17 mouse cellular contexts compared by ENCODE assay signal in genomic region chr16:31035651-31036245, GRCm38 (mm10). TPM values are rescaled to one million over a fixed set of nuclear protein-coding genes. Genes with fewer than 3 reads are reported as not detected.
A peak's percentile ranks its signal among the peaks of the same experiment; 100 is the strongest.
DNase-seq lines count a peak whose midpoint lies in the region; ATAC-seq lines count a peak whose summit lies in the region.
"Had no signal": no experiment of that assay in that cellular context is flagged by ENCODE, and none has a peak within 500 bp of the region (broad histone marks: within the 10 kb centered on the region; RNA-seq: fewer than 3 reads in every experiment).

No protein-coding gene starts in this region.

- no peaks in the 10 kb centered on the region for H3K27me3 ChIP-seq in forebrain, embryonic 14.5 days (replicated peaks; ENCODE audit: control insufficient read depth, insufficient read depth, low read length)
- no peaks in the 10 kb centered on the region for H3K27me3 ChIP-seq in forebrain, embryonic 12.5 days
- H3K27me3 ChIP-seq in lung, embryonic 15.5 days = no peaks in the 10 kb centered on the region
- H3K27me3 ChIP-seq in embryonic facial prominence, embryonic 11.5 days (ENCODE audit: control insufficient read depth, insufficient read depth, low read length) = no peaks in the 10 kb centered on the region
- no peaks in the 10 kb centered on the region for H3K27me3 ChIP-seq in limb, embryonic 15.5 days
- no peaks in the 10 kb centered on the region for H3K27me3 ChIP-seq in intestine, embryonic 16.5 days (replicated peaks; ENCODE audit: control insufficient read depth, insufficient read depth, low read length)
- H3K27me3 ChIP-seq: heart, embryonic 15.5 days; hindbrain, embryonic 13.5 days; intestine, embryonic 15.5 days had no signal

- WGBS in forebrain, embryonic 14.5 days = 74% methylated on average over 8 of the region's 8 CpGs
- 82% methylated on average over 8 of the region's 8 CpGs for WGBS in forebrain, embryonic 12.5 days
- WGBS in lung, embryonic 15.5 days = 77% methylated on average over 8 of the region's 8 CpGs
- WGBS in embryonic facial prominence, embryonic 11.5 days = 82% methylated on average over 8 of the region's 8 CpGs
- WGBS in limb, embryonic 15.5 days = 54% methylated on average over 8 of the region's 8 CpGs
- WGBS in intestine, embryonic 16.5 days = 87% methylated on average over 8 of the region's 8 CpGs

- no peak overlapping the region for H3K27ac ChIP-seq in forebrain, embryonic 14.5 days (ENCODE audit: low read depth, low read length)
- H3K27ac ChIP-seq in forebrain, embryonic 12.5 days = no peak overlapping the region
- H3K27ac ChIP-seq in lung, embryonic 15.5 days = peak overlapping the region; percentile 43; the same call in 1 of the 2 replicates
- no peak overlapping the region for H3K27ac ChIP-seq in embryonic facial prominence, embryonic 11.5 days (replicated peaks; ENCODE audit: low read depth, low read length)
- H3K27ac ChIP-seq in limb, embryonic 15.5 days = peak overlapping the region; percentile 72
- no peak overlapping the region for H3K27ac ChIP-seq in intestine, embryonic 16.5 days (ENCODE audit: low read length)
- H3K27ac ChIP-seq: hindbrain, embryonic 13.5 days; intestine, embryonic 15.5 days had no signal

- no peaks in the 10 kb centered on the region for H3K36me3 ChIP-seq in forebrain, embryonic 14.5 days (ENCODE audit: control insufficient read depth, insufficient read depth, low read length)
- H3K36me3 ChIP-seq in forebrain, embryonic 12.5 days (replicated peaks) = no peaks in the 10 kb centered on the region
- H3K36me3 ChIP-seq in lung, embryonic 15.5 days = no peaks in the 10 kb centered on the region
- no peaks in the 10 kb centered on the region; the same call in 1 of the 2 replicates for H3K36me3 ChIP-seq in embryonic facial prominence, embryonic 11.5 days (replicated peaks; ENCODE audit: control insufficient read depth, insufficient read depth, low read depth, low read length)
- no peaks in the 10 kb centered on the region for H3K36me3 ChIP-seq in limb, embryonic 15.5 days
- no peaks in the 10 kb centered on the region for H3K36me3 ChIP-seq in intestine, embryonic 16.5 days (ENCODE audit: control insufficient read depth, insufficient read depth, low read length)
- H3K36me3 ChIP-seq: heart, embryonic 15.5 days; hindbrain, embryonic 13.5 days; intestine, embryonic 15.5 days had no signal

- no peaks in the 10 kb centered on the region for H3K9me3 ChIP-seq in forebrain, embryonic 14.5 days (replicated peaks; ENCODE audit: control insufficient read depth, low read length)
- H3K9me3 ChIP-seq in forebrain, embryonic 12.5 days = no peaks in the 10 kb centered on the region
- H3K9me3 ChIP-seq in lung, embryonic 15.5 days = no peaks in the 10 kb centered on the region
- H3K9me3 ChIP-seq in embryonic facial prominence, embryonic 11.5 days (replicated peaks; ENCODE audit: control insufficient read depth, low read length) = no peaks in the 10 kb centered on the region
- no peaks in the 10 kb centered on the region for H3K9me3 ChIP-seq in limb, embryonic 15.5 days
- H3K9me3 ChIP-seq in intestine, embryonic 16.5 days (ENCODE audit: control insufficient read depth, low read length) = no peaks in the 10 kb centered on the region; the same call in 1 of the 2 replicates
- H3K9me3 ChIP-seq: heart, embryonic 15.5 days; hindbrain, embryonic 13.5 days; intestine, embryonic 15.5 days; midbrain, embryonic 10.5 days had no signal

- ATAC-seq in forebrain, embryonic 14.5 days = peak; percentile 54; the same call in 1 of the 2 replicates
- no peak for ATAC-seq in forebrain, embryonic 12.5 days (ENCODE audit: low FRiP score)
- 0 out of 2 replicates have a peak, but pooled peaks have one; percentile 31 for ATAC-seq in lung, embryonic 15.5 days (ENCODE audit: borderline replicate concordance, extremely low read depth, low FRiP score, low TSS enrichment)
- ATAC-seq in embryonic facial prominence, embryonic 11.5 days (replicated peaks; ENCODE audit: insufficient number of reproducible peaks, low FRiP score, low TSS enrichment, low read depth) = no peak
- peak; percentile 72; the same call in 1 of the 2 replicates for ATAC-seq in limb, embryonic 15.5 days (ENCODE audit: insufficient number of reproducible peaks, low FRiP score, low TSS enrichment, low read depth)
- no peak for ATAC-seq in intestine, embryonic 16.5 days
- ATAC-seq: intestine, embryonic 15.5 days; liver, postnatal 0 days had no signal

- peaks cover 15% of the 10 kb centered on the region for H3K4me1 ChIP-seq in forebrain, embryonic 14.5 days (ENCODE audit: control insufficient read depth, insufficient read depth, low read length)
- peaks cover 18% of the 10 kb centered on the region for H3K4me1 ChIP-seq in forebrain, embryonic 12.5 days
- H3K4me1 ChIP-seq in lung, embryonic 15.5 days = peaks cover 17% of the 10 kb centered on the region
- H3K4me1 ChIP-seq in embryonic facial prominence, embryonic 11.5 days (ENCODE audit: control insufficient read depth, insufficient read depth, low read length) = no peaks in the 10 kb centered on the region; the same call in 1 of the 2 replicates
- peaks cover 32% of the 10 kb centered on the region for H3K4me1 ChIP-seq in limb, embryonic 15.5 days
- H3K4me1 ChIP-seq in intestine, embryonic 16.5 days (ENCODE audit: control insufficient read depth, insufficient read depth, low read length) = no peaks in the 10 kb centered on the region

- DNase-seq in forebrain, embryonic 14.5 days (ENCODE audit: low spot score) = peak; percentile 66
- DNase-seq in lung, postnatal 4 days = no peak
- DNase-seq in embryonic facial prominence, embryonic 11.5 days (ENCODE audit: low spot score) = peak; percentile 53
- no peak for DNase-seq in urinary bladder, postnatal 10 days (ENCODE audit: low spot score)
- DNase-seq: adrenal gland, adult 8-10 months; cerebellum, adult 2 months; kidney, postnatal 10 days; liver, postnatal 0 days had no signal

- no peak overlapping the region for H3K4me2 ChIP-seq in forebrain, embryonic 14.5 days (ENCODE audit: low read length)
- no peak overlapping the region for H3K4me2 ChIP-seq in forebrain, embryonic 12.5 days
- no peak overlapping the region for H3K4me2 ChIP-seq in lung, embryonic 15.5 days
- H3K4me2 ChIP-seq in embryonic facial prominence, embryonic 11.5 days (ENCODE audit: low read depth, low read length) = no peak overlapping the region
- H3K4me2 ChIP-seq in limb, embryonic 15.5 days = no peak overlapping the region
- H3K4me2 ChIP-seq in intestine, embryonic 16.5 days (ENCODE audit: low read depth, low read length) = no peak overlapping the region
- H3K4me2 ChIP-seq: heart, embryonic 15.5 days; hindbrain, embryonic 13.5 days; intestine, embryonic 15.5 days had no signal

- H3K9ac ChIP-seq in forebrain, embryonic 14.5 days (ENCODE audit: low read length) = no peak overlapping the region
- H3K9ac ChIP-seq in forebrain, embryonic 12.5 days = no peak overlapping the region
- no peak overlapping the region for H3K9ac ChIP-seq in lung, embryonic 15.5 days
- no peak overlapping the region for H3K9ac ChIP-seq in embryonic facial prominence, embryonic 11.5 days (replicated peaks; ENCODE audit: low read length)
- H3K9ac ChIP-seq in limb, embryonic 15.5 days = no peak overlapping the region
- H3K9ac ChIP-seq in intestine, embryonic 16.5 days (ENCODE audit: low read depth, low read length) = no peak overlapping the region
- H3K9ac ChIP-seq: heart, embryonic 15.5 days; hindbrain, embryonic 13.5 days; intestine, embryonic 15.5 days; liver, postnatal 0 days had no signal

- H3K4me3 ChIP-seq in forebrain, embryonic 14.5 days (ENCODE audit: low read depth, low read length) = no peak overlapping the region
- H3K4me3 ChIP-seq in forebrain, embryonic 12.5 days (replicated peaks) = no peak overlapping the region
- H3K4me3 ChIP-seq in lung, embryonic 15.5 days = no peak overlapping the region
- no peak overlapping the region for H3K4me3 ChIP-seq in embryonic facial prominence, embryonic 11.5 days (ENCODE audit: low read depth, low read length)
- no peak overlapping the region for H3K4me3 ChIP-seq in limb, embryonic 15.5 days
- H3K4me3 ChIP-seq in intestine, embryonic 16.5 days (ENCODE audit: low read length) = no peak overlapping the region
- H3K4me3 ChIP-seq: erythroblast, embryonic 14.5 days; heart, embryonic 15.5 days; hindbrain, embryonic 13.5 days; intestine, embryonic 15.5 days; midbrain, embryonic 10.5 days had no signal

RNA-seq across cellular contexts. Expression of gene Xxylt1, which starts 45.5 kb away (rescaled TPM):
- polyA plus RNA-seq in forebrain, embryonic 14.5 days (2014; fragmentation: Nextera tagmentation; extraction: Ambion mirVana) = 8.3 and 8.5 TPM in 2 replicates
- polyA plus RNA-seq in forebrain, embryonic 12.5 days (2016; fragmentation: Nextera tagmentation; extraction: Ambion mirVana) = 12.4 and 12.7 TPM in 2 replicates
- 17.2 and 18.1 TPM in 2 replicates for polyA plus RNA-seq in lung, embryonic 15.5 days (2015; fragmentation: Nextera tagmentation; extraction: Ambion mirVana)
- polyA plus RNA-seq in embryonic facial prominence, embryonic 11.5 days (2014; fragmentation: Nextera tagmentation; extraction: Ambion mirVana) = 16.3 and 18.8 TPM in 2 replicates
- 12.1 and 17.3 TPM in 2 replicates for polyA plus RNA-seq in limb, embryonic 15.5 days (2015; fragmentation: Nextera tagmentation; extraction: Ambion mirVana)
- polyA plus RNA-seq in intestine, embryonic 16.5 days (2015; fragmentation: Nextera tagmentation; extraction: Ambion mirVana) = 4.9 and 10.5 TPM in 2 replicates

Comparison
In these comparisons a context has a peak if more than half of its experiments do, and no peak if none do; other contexts are left out.
1. ATAC-seq: peak in forebrain, embryonic 14.5 days (single experiment), lung, embryonic 15.5 days (single experiment) and limb, embryonic 15.5 days (single experiment); none in forebrain, embryonic 12.5 days (single experiment), embryonic facial prominence, embryonic 11.5 days (single experiment) and intestine, embryonic 16.5 days (single experiment).
2. DNase-seq: peak in forebrain, embryonic 14.5 days (single experiment) and embryonic facial prominence, embryonic 11.5 days (single experiment); none in lung, postnatal 4 days (0 of 2) and urinary bladder, postnatal 10 days (single experiment).
3. H3K27ac ChIP-seq: peak in lung, embryonic 15.5 days (single experiment) and limb, embryonic 15.5 days (single experiment); none in forebrain, embryonic 14.5 days (single experiment), forebrain, embryonic 12.5 days (single experiment), embryonic facial prominence, embryonic 11.5 days (single experiment) and intestine, embryonic 16.5 days (single experiment).